Mouse (Mus musculus) ES-E14 (cell line): ENCODE results near the gene Ddx41. TPM values are rescaled to one million over a fixed set of nuclear protein-coding genes. Genes with fewer than 3 reads are reported as not detected.
"Not testable (repeated sequence)": the region's sequence is repeated elsewhere in the genome, so short reads cannot be mapped to it uniquely, and the experiment has no call there.

Source experiments
- DNase-seq: peaks from one replicate; pipeline ENCODE4 v3.0.0-alpha.2; 2013; ENCODE audit warnings: low read depth, low spot score
- H3K27ac ChIP-seq: 2 replicates; pipeline ENCODE4 v1.5.1; 2012; ENCODE audit warnings: low read depth, mild to moderate bottlenecking, low read length, moderate library complexity, mixed read lengths; ENCODE audit not compliant: poor library complexity, insufficient read depth, severe bottlenecking
- H3K36me3 ChIP-seq: 2 replicates; pipeline ENCODE4 v1.6.1; 2012; ENCODE audit warnings: mild to moderate bottlenecking, low read length, moderate library complexity, mixed read lengths; ENCODE audit not compliant: control insufficient read depth, poor library complexity, insufficient read depth, severe bottlenecking
- H3K4me1 ChIP-seq, 2 experiments: fragments of 150-350 bp in 1 of 2; sonication (generic) in 1 of 2; 2 replicates each; pipeline ENCODE4 v1.6.1; 2012; ENCODE audit warnings: low read length in 2 of 2, mild to moderate bottlenecking in 1 of 2, mixed read lengths in 1 of 2; ENCODE audit not compliant: control insufficient read depth in 2 of 2, insufficient read depth in 2 of 2, poor library complexity in 1 of 2
- H3K4me3 ChIP-seq, 2 experiments: fragments of 150-350 bp in 1 of 2; sonication (generic) in 1 of 2; 2 replicates each; pipeline ENCODE4 v1.5.1; 2012; ENCODE audit warnings: low read length in 2 of 2, low read depth in 1 of 2, mild to moderate bottlenecking in 1 of 2, mixed read lengths in 1 of 2; ENCODE audit not compliant: insufficient read depth in 1 of 2, poor library complexity in 1 of 2, severe bottlenecking in 1 of 2
- H3K9ac ChIP-seq: 2 replicates; pipeline ENCODE4 v1.6.1; 2012; ENCODE audit warnings: low read depth, mild to moderate bottlenecking, low read length, mixed read lengths; ENCODE audit not compliant: poor library complexity, insufficient read depth, severe bottlenecking
- H3K9me3 ChIP-seq: fragments of 150-350 bp; sonication (generic); 2 replicates; pipeline ENCODE4 v1.6.1; 2012; ENCODE audit warnings: low read depth, mild to moderate bottlenecking, low read length; ENCODE audit not compliant: control insufficient read depth, insufficient read depth
- CHD2 ChIP-seq: IDR thresholded peaks from 2 replicates; pipeline ENCODE4 v1.6.1; 2014; ENCODE audit warnings: mild to moderate bottlenecking, low read depth, low read length, inconsistent platforms
- HCFC1 ChIP-seq: IDR thresholded peaks from 2 replicates; pipeline ENCODE4 v1.6.1; 2012; ENCODE audit warnings: low read length, inconsistent platforms, borderline replicate concordance; ENCODE audit not compliant: insufficient read depth
- MAFK ChIP-seq: IDR thresholded peaks from 2 replicates; pipeline ENCODE4 v1.6.1; 2014; ENCODE audit warnings: mild to moderate bottlenecking, low read depth, low read length, inconsistent platforms; ENCODE audit not compliant: insufficient read depth
- ZC3H11A ChIP-seq: IDR thresholded peaks from 2 replicates; pipeline ENCODE4 v1.6.1; 2012; ENCODE audit warnings: low read depth, mild to moderate bottlenecking, inconsistent platforms, low read length, borderline replicate concordance
- ZNF384 ChIP-seq: IDR thresholded peaks from 2 replicates; pipeline ENCODE4 v1.6.1; 2012; ENCODE audit warnings: low read depth, low read length, inconsistent platforms
- in situ Hi-C, 2 experiments: fragments of 600-800 bp; cut with MboI; formaldehyde crosslinking; loops; one replicate each; pipeline ENCODE4 v1.15.1; 2025; ENCODE audit warnings: low sequenced_read_pairs in 2 of 2, inconsistent platforms in 1 of 2; ENCODE audit not compliant: unreplicated experiment in 2 of 2
- total RNA-seq: library from RNA; depleted of rRNA; stranded (reverse); fragments of 300-350 nt; gene quantifications from 2 replicates; pipeline ENCODE4 v1.2.3, GENCODE M21; 2012

Ddx41 gene
- total RNA-seq, 1 experiment, result 85.9 TPM

- Histone ChIP-seq H3K27ac (peak overlapping the region; percentile 64), H3K36me3 (peaks cover 12% of the 10 kb centered on the region; the same call in 1 of the 2 replicates), H3K4me3 (peak overlapping the region; percentile 100), H3K9ac (peak overlapping the region; percentile 94), H3K4me1 (peaks cover 0 to 5% of the 10 kb centered on the region in 2 experiments; a peak in 1 of 4 replicates), H3K9me3 (peaks cover 2% of the 10 kb centered on the region; the same call in 1 of the 2 replicates)
- no peak for DNase-seq
- TF ChIP-seq MAFK, result no peak
- TF ChIP-seq ZNF384, result no peak
- 0 out of 2 replicates have a peak, but pooled peaks have one; percentile 34 for TF ChIP-seq HCFC1
- no peak for TF ChIP-seq ZC3H11A
- in situ Hi-C loops, result no loop called here
Observed at GRCm38 (mm10) chr13:55570286-55570973, 34.0 kb upstream of the Ddx41 start.

- H3K9ac ChIP-seq, result peak overlapping the region; percentile 94
- H3K4me1 ChIP-seq, result peaks cover 0 to 5% of the 10 kb centered on the region in 2 experiments; a peak in 1 of 4 replicates
- TF ChIP-seq HCFC1, result no peak
- no peak for TF ChIP-seq CHD2
- TF ChIP-seq MAFK, result no peak
- TF ChIP-seq ZC3H11A, result no peak
- no peak for TF ChIP-seq ZNF384
- in situ Hi-C loops, result no loop called here
- peaks cover 12% of the 10 kb centered on the region; the same call in 1 of the 2 replicates for H3K36me3 ChIP-seq
- H3K9me3 ChIP-seq, result peaks cover 2% of the 10 kb centered on the region; the same call in 1 of the 2 replicates
- no peak for DNase-seq
- H3K4me3 ChIP-seq, result peak overlapping the region; percentile 100
- peak overlapping the region; percentile 64; the same call in 1 of the 2 replicates for H3K27ac ChIP-seq
Observed at GRCm38 (mm10) chr13:55569726-55570285, 33.3 kb upstream of the Ddx41 start.

- H3K9me3 ChIP-seq, H3K4me3 ChIP-seq, in situ Hi-C loops, H3K27ac ChIP-seq, DNase-seq, H3K4me1 ChIP-seq, H3K9ac ChIP-seq: not testable (repeated sequence)
- H3K36me3 ChIP-seq, result peaks cover 12% of the 10 kb centered on the region; the same call in 1 of the 2 replicates
Observed at GRCm38 (mm10) chr13:55568524-55568923, 32.1 kb upstream of the Ddx41 start.

GRCm38 (mm10) chr13:55567949-55568348, 31.5 kb upstream of the Ddx41 start:
- Histone ChIP-seq H3K9ac (no peak overlapping the region), H3K36me3 (peaks cover 12% of the 10 kb centered on the region; the same call in 1 of the 2 replicates), H3K27ac (no peak overlapping the region), H3K9me3 (no peaks in the 10 kb centered on the region), H3K4me3 (no peak overlapping the region), H3K4me1 (peaks cover 0 to 5% of the 10 kb centered on the region in 2 experiments; a peak in 1 of 4 replicates)
- TF ChIP-seq HCFC1, result no peak
- no peak for TF ChIP-seq MAFK
- peak; percentile 58; the same call in 1 of the 2 replicates for TF ChIP-seq ZNF384
- TF ChIP-seq CHD2, result no peak
- no peak for TF ChIP-seq ZC3H11A
- in situ Hi-C loops, result no loop called here
- no peak for DNase-seq
